Comparison of ENCODE assay signal across 13 mouse cellular contexts in genomic region chr15:11975836-11976235, GRCm38 (mm10). TPM values are rescaled to one million over a fixed set of nuclear protein-coding genes. Genes with fewer than 3 reads are reported as not detected.
A peak's percentile ranks its signal among the peaks of the same experiment; 100 is the strongest.
DNase-seq lines count a peak whose midpoint lies in the region; ATAC-seq and TF ChIP-seq lines count a peak whose summit lies in the region.
"Had no signal": no experiment of that assay in that cellular context is flagged by ENCODE, and none has a peak within 500 bp of the region (broad histone marks: within the 10 kb centered on the region; RNA-seq: fewer than 3 reads in every experiment).

No protein-coding gene starts in this region.

- no peak for TF ChIP-seq EP300 in liver, postnatal 0 days (IDR thresholded peaks at IDR 0.05; ENCODE audit: low read depth)

- no peak overlapping the region for H3K9ac ChIP-seq in liver, postnatal 0 days (replicated peaks)
- no peak overlapping the region for H3K9ac ChIP-seq in liver, embryonic 12.5 days
- H3K9ac ChIP-seq in forebrain, embryonic 15.5 days (replicated peaks) = no peak overlapping the region
- H3K9ac ChIP-seq: forebrain, embryonic 13.5 days; hindbrain, embryonic 15.5 days; limb, embryonic 12.5 days; midbrain, embryonic 12.5 days had no signal

- WGBS in liver, postnatal 0 days (ENCODE audit: insufficient replicate concordance) = 79% methylated on average over 9 of the region's 9 CpGs
- WGBS in liver, embryonic 12.5 days (ENCODE audit: insufficient replicate concordance) = 79% methylated on average over 9 of the region's 9 CpGs
- 76% methylated on average over 9 of the region's 9 CpGs for WGBS in forebrain, embryonic 15.5 days

- no peak for TF ChIP-seq POLR2A in brain, embryonic 14.5 days (IDR thresholded peaks at IDR 0.05; ENCODE audit: borderline replicate concordance, extremely low read depth, insufficient read depth, insufficient read length, poor library complexity, severe bottlenecking)

- no peak for TF ChIP-seq CTCF in liver, postnatal 0 days (IDR thresholded peaks at IDR 0.05; ENCODE audit: low read depth)
- TF ChIP-seq CTCF in brain, embryonic 14.5 days (IDR thresholded peaks at IDR 0.05; ENCODE audit: borderline replicate concordance, extremely low read depth, insufficient read depth, insufficient read length) = no peak

- H3K9me3 ChIP-seq in liver, postnatal 0 days (ENCODE audit: low read length) = no peaks in the 10 kb centered on the region
- no peaks in the 10 kb centered on the region for H3K9me3 ChIP-seq in liver, embryonic 12.5 days (replicated peaks)
- no peaks in the 10 kb centered on the region for H3K9me3 ChIP-seq in forebrain, embryonic 15.5 days
- H3K9me3 ChIP-seq: forebrain, embryonic 13.5 days; hindbrain, embryonic 15.5 days; limb, embryonic 12.5 days; midbrain, embryonic 12.5 days had no signal

- ATAC-seq in liver, postnatal 0 days = peak; percentile 36; the same call in 1 of the 2 replicates
- ATAC-seq in liver, embryonic 12.5 days = no peak
- no peak for ATAC-seq in forebrain, embryonic 15.5 days (replicated peaks)
- ATAC-seq: forebrain, embryonic 13.5 days had no signal

- peaks cover 15% of the 10 kb centered on the region for H3K36me3 ChIP-seq in liver, postnatal 0 days (replicated peaks; ENCODE audit: insufficient read depth, low read length)
- H3K36me3 ChIP-seq in liver, embryonic 12.5 days = peaks cover 28% of the 10 kb centered on the region
- H3K36me3 ChIP-seq in forebrain, embryonic 15.5 days = peaks cover 18% of the 10 kb centered on the region

- no peaks in the 10 kb centered on the region for H3K4me1 ChIP-seq in liver, postnatal 0 days (ENCODE audit: insufficient read depth)
- no peaks in the 10 kb centered on the region for H3K4me1 ChIP-seq in liver, embryonic 12.5 days
- no peaks in the 10 kb centered on the region for H3K4me1 ChIP-seq in forebrain, embryonic 15.5 days
- H3K4me1 ChIP-seq: forebrain, embryonic 13.5 days; hindbrain, embryonic 15.5 days; limb, embryonic 12.5 days; midbrain, embryonic 12.5 days had no signal

- no peaks in the 10 kb centered on the region for H3K27me3 ChIP-seq in liver, postnatal 0 days (ENCODE audit: insufficient read depth, low read length)
- no peaks in the 10 kb centered on the region for H3K27me3 ChIP-seq in liver, embryonic 12.5 days (replicated peaks)
- H3K27me3 ChIP-seq in forebrain, embryonic 15.5 days = no peaks in the 10 kb centered on the region
- H3K27me3 ChIP-seq: forebrain, embryonic 13.5 days; hindbrain, embryonic 15.5 days; limb, embryonic 12.5 days; midbrain, embryonic 12.5 days had no signal

- no peak overlapping the region for H3K4me3 ChIP-seq in liver, postnatal 0 days (ENCODE audit: low read depth, low read length)
- H3K4me3 ChIP-seq in liver, embryonic 12.5 days = no peak overlapping the region
- no peak overlapping the region for H3K4me3 ChIP-seq in forebrain, embryonic 15.5 days
- H3K4me3 ChIP-seq: forebrain, embryonic 13.5 days; hindbrain, embryonic 15.5 days; limb, embryonic 12.5 days; midbrain, embryonic 12.5 days had no signal

- DNase-seq in adrenal gland, postnatal 14 days = peak; percentile 12
- DNase-seq in adrenal gland, adult 8-10 months = no peak
- DNase-seq in liver, postnatal 0 days = peak; percentile 26
- DNase-seq in brain, embryonic 14.5 days (ENCODE audit: low read depth) = peak; percentile 13
- peak; percentile 33 for DNase-seq in lung, postnatal 14 days
- no peak for DNase-seq in kidney, postnatal 14 days
- DNase-seq: cerebellum, adult 11 months had no signal

- H3K4me2 ChIP-seq in liver, postnatal 0 days (ENCODE audit: low read depth, low read length) = no peak overlapping the region
- no peak overlapping the region for H3K4me2 ChIP-seq in liver, embryonic 12.5 days
- H3K4me2 ChIP-seq in forebrain, embryonic 15.5 days (replicated peaks) = no peak overlapping the region
- H3K4me2 ChIP-seq: forebrain, embryonic 13.5 days; hindbrain, embryonic 15.5 days; limb, embryonic 12.5 days; midbrain, embryonic 12.5 days had no signal

- no peak overlapping the region for H3K27ac ChIP-seq in liver, postnatal 0 days (ENCODE audit: low read depth)
- H3K27ac ChIP-seq in liver, embryonic 12.5 days = no peak overlapping the region
- no peak overlapping the region for H3K27ac ChIP-seq in forebrain, embryonic 15.5 days (replicated peaks)
- H3K27ac ChIP-seq: forebrain, embryonic 13.5 days; hindbrain, embryonic 15.5 days; limb, embryonic 12.5 days; midbrain, embryonic 12.5 days had no signal

RNA-seq across cellular contexts. Expression of gene Sub1, which starts 20.9 kb away (rescaled TPM):
- total RNA-seq in adrenal gland, postnatal 14 days (2021) = 251 and 264 TPM in 2 replicates
- total RNA-seq in adrenal gland, adult 8-10 months (2022) = 100 to 1,000 TPM; 132 to 209 (median 154) TPM
- 276 and 278 TPM in 2 replicates for polyA plus RNA-seq in liver, postnatal 0 days (2015; fragmentation: Nextera tagmentation; extraction: Ambion mirVana)
- 464 TPM in 2 replicates for polyA plus RNA-seq in liver, embryonic 12.5 days (2016; fragmentation: Nextera tagmentation; extraction: Ambion mirVana)
- 128 and 151 TPM in 2 replicates for polyA plus RNA-seq in brain, embryonic 14.5 days (2012; rRNA removed)
- 465 and 483 TPM in 2 replicates for polyA plus RNA-seq in forebrain, embryonic 15.5 days (2015; fragmentation: Nextera tagmentation; extraction: Ambion mirVana)

Comparison
In these comparisons a context has a peak if more than half of its experiments do, and no peak if none do; other contexts are left out.
1. DNase-seq: peak in adrenal gland, postnatal 14 days (single experiment), liver, postnatal 0 days (single experiment), brain, embryonic 14.5 days (single experiment) and lung, postnatal 14 days (single experiment); none in adrenal gland, adult 8-10 months (single experiment) and kidney, postnatal 14 days (single experiment).